Mouse (Mus musculus) adrenal gland, adult 8-10 months (tissue): ENCODE data around the gene Tns1. TPM values are rescaled to one million over a fixed set of nuclear protein-coding genes. Genes with fewer than 3 reads are reported as not detected.

Source experiments
- DNase-seq: peaks from one replicate; pipeline ENCODE4 v3.0.0; 2022
- total RNA-seq, 4 experiments: library from RNA; stranded (reverse); gene quantifications; 2 replicates each; pipeline ENCODE4 v1.2.4; 2022

The Tns1 gene
- total RNA-seq, 4 experiments from 2014 or later = 461 to 578 (median 489) TPM

GRCm38 (mm10) chr1:73930411-73931134 is 193.7 kb downstream of the Tns1 start:
- no peak for DNase-seq

DNA sequence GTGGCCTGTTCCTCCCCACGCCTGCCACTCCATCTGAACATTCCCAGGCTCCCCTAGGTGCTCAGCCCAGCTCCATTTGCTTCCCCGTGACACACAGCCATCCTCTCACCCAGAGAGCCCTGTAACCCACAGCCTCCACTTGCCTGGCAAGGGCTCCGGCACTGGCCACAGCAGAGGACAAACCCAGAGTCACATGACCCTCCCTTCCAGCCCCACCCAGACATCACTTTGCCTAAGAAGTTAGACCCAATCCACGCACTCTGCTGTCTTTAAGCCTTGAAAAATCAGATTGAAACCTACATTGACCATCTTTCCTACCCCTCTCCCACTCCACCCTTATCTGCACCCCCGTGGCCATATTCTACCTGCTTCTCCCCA is 194.3 kb downstream of the Tns1 start:
- DNase-seq = no peak

DNA sequence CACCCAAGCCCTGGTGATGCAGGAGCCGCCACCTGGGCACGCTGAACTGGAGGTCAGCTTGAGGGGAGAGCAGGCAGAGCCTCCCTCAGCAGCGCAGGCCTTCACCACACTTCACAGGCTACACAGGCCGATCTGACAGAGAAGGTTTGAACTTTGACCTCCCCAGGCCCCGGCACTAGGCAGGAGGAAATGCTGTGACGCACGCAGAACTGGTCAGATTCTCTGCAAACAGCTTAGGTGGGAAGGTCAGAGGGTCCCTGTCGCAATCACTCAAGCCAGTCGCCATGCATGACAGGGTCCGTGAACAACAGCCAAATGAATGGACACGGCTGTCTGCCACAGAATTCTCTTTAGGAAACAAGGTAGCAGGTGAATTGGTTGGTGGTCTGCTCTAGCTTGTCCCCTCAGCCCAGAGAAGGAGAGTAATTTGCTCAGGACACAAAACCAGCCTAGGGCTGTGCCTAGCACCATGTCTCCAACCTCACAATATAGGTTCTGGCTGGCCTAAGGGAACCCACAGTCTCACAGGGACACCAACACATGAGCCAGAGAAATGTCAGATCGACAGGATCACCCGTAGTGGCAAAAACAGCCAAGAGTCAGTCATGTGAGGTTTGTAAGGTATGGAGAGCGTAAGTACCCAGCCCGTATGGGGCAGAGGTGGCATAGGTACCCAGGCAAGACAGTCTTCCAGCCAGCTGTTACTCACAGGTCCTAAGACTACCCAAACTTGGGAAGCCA is 194.9 kb downstream of the Tns1 start:
- DNase-seq = no peak

DNA sequence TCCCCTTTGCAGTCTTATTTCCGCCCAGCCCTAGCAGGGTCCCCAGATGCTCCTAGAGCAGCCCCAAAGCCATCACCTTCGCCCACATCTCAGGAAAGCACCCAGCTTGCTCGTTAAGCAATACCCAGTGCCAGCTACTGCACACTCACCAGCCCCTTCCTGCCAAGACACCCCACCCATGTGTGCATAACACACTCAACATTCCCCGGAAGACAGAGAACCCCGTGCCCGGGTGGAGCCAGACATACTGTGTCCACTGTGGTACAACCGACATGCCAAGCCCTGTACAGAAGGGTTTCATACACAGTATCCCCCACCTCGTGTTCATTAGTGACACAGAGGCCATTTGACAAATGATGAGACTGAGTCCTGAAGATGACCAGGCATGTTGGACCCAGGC is 195.9 kb downstream of the Tns1 start:
- DNase-seq = no peak

GRCm38 (mm10) chr1:73927819-73928218 is 196.4 kb downstream of the Tns1 start:
- no peak for DNase-seq

GRCm38 (mm10) chr1:73926279-73926678 is 198.0 kb downstream of the Tns1 start:
- DNase-seq = no peak

DNA sequence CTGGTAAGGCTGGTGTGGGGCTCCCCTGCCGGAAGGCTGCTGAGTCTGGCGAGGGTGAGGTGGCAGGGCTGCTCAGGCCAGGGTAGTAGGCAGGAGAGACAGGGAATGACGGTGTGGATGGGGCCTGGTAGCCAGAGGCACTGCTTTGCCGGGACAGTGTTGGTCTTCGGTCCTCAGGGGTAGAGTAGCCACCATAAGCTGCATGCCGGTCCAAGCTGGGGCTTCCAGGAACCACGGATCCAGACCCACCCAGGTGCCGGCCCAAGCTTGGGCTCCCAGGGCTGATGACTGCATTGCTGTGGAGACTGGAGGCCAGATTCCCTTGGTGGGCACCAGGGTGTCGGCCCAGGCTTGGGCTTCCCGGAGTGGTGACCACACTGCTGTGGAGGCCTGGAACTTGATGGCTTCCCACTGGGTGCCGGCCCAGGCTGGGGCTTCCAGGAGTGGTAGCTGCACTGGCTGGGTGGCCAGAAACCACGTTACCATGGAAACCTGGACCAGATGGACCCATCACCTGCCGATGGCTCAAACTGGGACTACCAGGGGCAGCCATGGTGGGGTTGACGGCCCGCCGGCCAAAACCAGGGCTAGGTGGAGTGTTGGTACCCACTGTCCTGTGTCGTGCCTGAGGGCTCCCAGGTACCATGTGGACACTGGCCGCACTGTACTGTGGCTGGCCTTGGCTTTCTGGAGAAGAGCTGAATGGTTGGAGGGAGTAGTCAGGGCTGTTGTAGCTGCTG is 199.2 kb downstream of the Tns1 start:
- DNase-seq = no peak

- DNase-seq = no peak
Measured at GRCm38 (mm10) chr1:73924210-73924609, 200.0 kb downstream of the Tns1 start.

DNA sequence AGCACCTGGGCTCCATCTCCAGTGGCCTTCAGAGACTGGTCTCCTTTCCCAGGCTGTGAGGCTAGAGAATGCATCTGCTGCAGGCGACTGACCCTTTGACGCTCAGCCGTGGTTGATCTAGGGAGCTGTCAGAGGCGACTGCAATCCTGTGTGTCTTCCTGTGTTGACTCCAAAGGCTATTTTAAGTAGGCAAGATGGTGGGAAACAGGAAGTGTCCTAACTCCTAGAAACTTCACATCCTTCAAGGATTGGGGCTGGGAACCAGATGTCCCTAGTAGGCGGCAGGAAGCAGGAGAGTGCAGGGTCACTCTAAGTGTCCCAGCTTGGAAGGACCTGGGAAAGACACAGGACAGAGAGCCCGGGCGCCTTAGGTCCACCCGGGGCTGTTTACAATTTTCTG is 201.1 kb downstream of the Tns1 start:
- no peak for DNase-seq

- DNase-seq = no peak
Measured at GRCm38 (mm10) chr1:73920701-73921100, 203.5 kb downstream of the Tns1 start.

GRCm38 (mm10) chr1:73919909-73920308 is 204.3 kb downstream of the Tns1 start:
- no peak for DNase-seq

DNA sequence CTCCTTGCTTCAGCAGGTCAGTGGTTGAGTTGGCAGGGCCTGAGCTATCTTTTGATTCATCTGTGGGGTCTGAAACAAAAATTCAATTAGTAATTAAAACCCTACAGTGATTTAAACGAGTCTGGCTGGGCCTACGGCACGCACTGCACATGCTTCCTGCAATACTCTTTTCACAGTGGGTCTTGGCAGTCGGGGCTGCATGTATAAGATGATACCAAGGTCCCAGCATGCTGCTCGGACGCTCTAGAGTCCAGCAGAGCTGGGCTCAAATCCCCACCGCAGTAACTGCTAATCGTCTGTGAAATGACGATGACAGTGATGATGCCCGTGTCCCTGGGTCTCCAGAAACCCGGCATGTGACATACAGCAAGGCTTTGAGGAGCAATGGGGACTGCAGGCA is 206.2 kb downstream of the Tns1 start:
- DNase-seq = no peak

DNA sequence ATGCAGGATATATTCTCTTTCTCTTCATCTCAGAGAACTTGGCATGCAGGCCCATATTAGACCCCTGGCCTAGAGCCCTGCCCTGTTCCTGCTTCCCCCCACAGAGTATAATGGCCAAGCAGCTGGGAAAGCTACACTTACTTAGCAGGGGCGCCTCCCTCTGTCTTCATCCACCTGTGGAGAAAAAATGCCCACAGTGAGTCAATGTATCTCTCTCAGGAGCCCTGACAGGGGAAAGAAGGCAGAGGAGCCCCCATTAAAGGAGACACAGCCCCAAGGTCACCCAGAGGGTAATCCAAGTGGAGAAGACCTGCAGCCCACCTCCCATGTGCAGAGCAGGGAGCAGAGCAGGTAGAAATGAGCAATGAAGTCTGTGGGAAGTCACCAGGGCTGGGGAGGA is 208.0 kb downstream of the Tns1 start:
- DNase-seq = peak; percentile 1

DNA sequence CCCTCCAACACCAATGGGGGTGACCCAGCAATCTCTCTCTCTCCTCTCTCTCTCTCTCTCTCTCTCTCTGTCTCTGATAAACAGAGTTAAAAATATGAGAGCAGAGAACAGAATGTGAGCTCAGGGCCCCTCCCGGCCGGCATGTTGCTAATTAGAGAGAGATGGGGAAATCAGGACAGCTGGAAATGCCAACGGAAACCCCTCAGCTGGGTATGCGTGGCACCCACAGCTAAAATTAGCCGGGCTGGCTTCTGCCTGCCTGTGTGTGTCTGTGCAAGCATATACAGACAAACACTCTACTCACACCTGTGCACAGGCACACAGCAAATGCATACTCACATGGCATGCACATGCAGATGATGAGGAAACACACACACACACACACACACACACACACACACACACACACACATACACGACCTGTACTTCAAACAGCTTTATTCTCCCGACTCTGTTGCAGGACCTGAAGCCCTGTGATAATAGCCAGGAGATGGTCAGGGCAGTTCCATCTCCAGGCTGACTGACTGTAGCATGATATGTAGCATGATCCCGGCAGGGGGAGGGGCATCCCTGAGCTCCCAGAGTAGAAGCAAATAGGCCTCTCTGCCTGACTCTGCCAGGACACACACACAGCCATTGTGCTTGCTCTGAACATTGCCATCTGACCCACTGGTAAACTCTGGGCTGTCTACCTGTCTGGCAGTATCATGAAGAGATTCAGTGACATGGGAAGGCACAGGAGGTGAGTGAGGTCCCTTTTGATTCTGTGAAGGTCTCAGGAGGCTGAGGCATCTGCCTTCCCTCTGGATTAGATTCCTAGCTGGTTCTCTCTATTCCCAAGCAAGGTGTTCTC is 208.8 kb downstream of the Tns1 start:
- peak; percentile 0 for DNase-seq

- peak; percentile 12 for DNase-seq
Measured at GRCm38 (mm10) chr1:73914076-73914475, 210.2 kb downstream of the Tns1 start.

GRCm38 (mm10) chr1:73913071-73914005 is 210.9 kb downstream of the Tns1 start:
- DNase-seq = peak; percentile 4

- DNase-seq = peak; percentile 5
Measured at GRCm38 (mm10) chr1:73912466-73912865, 211.8 kb downstream of the Tns1 start.

GRCm38 (mm10) chr1:73911981-73912380 is 212.3 kb downstream of the Tns1 start:
- DNase-seq = peak; percentile 1

- DNase-seq = no peak
Measured at GRCm38 (mm10) chr1:73910701-73911100, 213.5 kb downstream of the Tns1 start.

DNA sequence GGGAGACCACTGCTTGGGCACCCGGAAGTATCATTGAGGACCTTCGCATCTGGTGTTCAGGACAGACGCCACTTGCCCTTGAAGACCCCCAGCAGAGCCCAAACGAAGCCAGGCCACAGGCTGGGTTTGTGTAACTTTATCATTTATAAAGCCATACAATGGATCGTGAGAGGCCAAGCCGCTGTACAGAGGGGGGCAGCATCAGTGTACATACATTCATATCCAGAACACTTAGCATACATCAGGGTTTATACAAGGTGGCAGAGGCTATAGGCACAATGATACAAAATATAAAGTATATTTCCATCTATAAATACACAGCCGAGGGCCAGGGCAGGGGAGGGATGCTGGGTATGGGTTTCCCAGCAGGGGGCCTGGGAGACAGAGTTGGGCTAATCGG is 214.1 kb downstream of the Tns1 start:
- DNase-seq = peak; percentile 2
